Mouse (Mus musculus) adipocyte (in vitro differentiated cells): ENCODE data around the gene Lrrc19.

Experiments
- DNase-seq: peaks from one replicate; pipeline ENCODE4 v3.0.0-alpha.2; 2016; ENCODE audit warnings: low spot score

Lrrc19 gene

DNA sequence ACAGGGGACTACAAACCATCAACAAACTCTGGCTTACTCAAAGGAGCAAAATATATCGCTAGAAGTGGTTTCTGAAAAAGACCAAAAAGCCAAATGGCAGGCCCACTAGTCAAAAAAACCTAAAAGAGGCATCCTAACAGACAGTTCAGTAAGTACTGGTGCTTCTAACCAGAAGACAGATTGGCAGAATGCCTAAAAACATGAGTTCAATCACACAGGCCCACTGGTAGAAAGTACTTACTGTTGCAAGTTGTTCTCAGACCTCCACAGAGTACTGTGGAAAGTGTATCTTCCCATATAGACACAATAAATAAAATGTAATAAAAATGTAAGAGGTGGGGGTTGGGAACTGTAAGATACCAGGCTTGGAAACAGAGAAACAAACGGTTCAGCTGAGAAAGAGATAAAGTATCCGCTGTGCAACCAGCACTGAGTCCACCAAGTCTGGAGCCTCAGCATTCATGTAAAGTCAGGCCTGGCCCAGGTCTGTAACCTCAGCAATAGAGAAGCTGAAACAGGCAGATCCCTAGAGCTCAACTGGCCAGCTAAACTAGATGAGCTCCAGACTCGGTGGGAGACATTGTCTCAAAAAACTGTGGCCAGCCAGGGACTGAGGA is 58.1 kb downstream of the Lrrc19 start:
- no peak for DNase-seq
